Comparison of ENCODE assay signal across 9 mouse cellular contexts in the genomic region with DNA sequence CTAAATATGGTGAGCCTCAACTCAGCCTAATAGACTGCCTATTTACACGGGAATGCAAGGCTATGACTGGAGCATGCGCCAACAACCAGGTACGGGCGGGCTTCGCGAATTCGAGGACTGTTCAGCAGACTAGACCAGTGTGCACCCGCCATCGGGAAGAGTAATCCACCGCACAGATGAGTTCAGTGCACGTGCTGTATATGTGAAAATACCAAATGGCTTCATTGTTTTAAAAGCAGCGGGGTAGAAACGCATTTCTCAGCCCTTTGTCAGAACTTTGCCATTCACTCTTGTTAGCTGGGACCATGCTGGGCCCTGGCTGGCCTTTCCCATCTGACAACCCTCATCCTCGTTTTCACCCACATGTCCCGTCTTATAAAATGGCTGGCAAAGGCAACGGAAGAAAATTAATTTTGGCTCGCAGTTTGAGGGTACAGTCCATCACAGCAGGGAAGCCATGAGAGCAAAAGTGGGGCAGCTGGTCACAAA. TPM values are rescaled to one million over a fixed set of nuclear protein-coding genes. Genes with fewer than 3 reads are reported as not detected.
DNase-seq lines count a peak whose midpoint lies in the region; ATAC-seq and TF ChIP-seq lines count a peak whose summit lies in the region.
"Had no signal": no experiment of that assay in that cellular context is flagged by ENCODE, and none has a peak within 500 bp of the region (broad histone marks: within the 10 kb centered on the region; RNA-seq: fewer than 3 reads in every experiment).

No protein-coding gene starts in this region.

- H3K9ac ChIP-seq in heart, embryonic 12.5 days = no peak overlapping the region
- H3K9ac ChIP-seq in ES-E14 (ENCODE audit: insufficient read depth, low read depth, low read length, poor library complexity, severe bottlenecking) = peak overlapping the region; percentile 80; the same call in 1 of the 2 replicates
- peak overlapping the region; percentile 86; the same call in 1 of the 2 replicates for H3K9ac ChIP-seq in embryonic facial prominence, embryonic 13.5 days
- peak overlapping the region; percentile 83; the same call in 1 of the 2 replicates for H3K9ac ChIP-seq in kidney, postnatal 0 days (ENCODE audit: low read depth, low read length)
- H3K9ac ChIP-seq in midbrain, postnatal 0 days (replicated peaks; ENCODE audit: low read length, poor library complexity, severe bottlenecking) = peak overlapping the region; percentile 88

- no peak overlapping the region for H3K27ac ChIP-seq in heart, embryonic 12.5 days (ENCODE audit: poor library complexity, severe bottlenecking)
- H3K27ac ChIP-seq in ES-E14 (ENCODE audit: insufficient read depth, low read depth, low read length, poor library complexity, severe bottlenecking) = no peak overlapping the region
- H3K27ac ChIP-seq in embryonic facial prominence, embryonic 13.5 days = no peak overlapping the region
- H3K27ac ChIP-seq in kidney, postnatal 0 days = no peak overlapping the region
- H3K27ac ChIP-seq in midbrain, postnatal 0 days (ENCODE audit: low read depth, low read length) = peak overlapping the region; percentile 92

- in situ Hi-C loops in ES-E14 (cut with MboI; ENCODE audit: low sequenced_read_pairs in 2 of 2, unreplicated experiment in 2 of 2) = no loop called here

- ATAC-seq in heart, embryonic 12.5 days (ENCODE audit: insufficient number of reproducible peaks, low FRiP score) = 0 out of 2 replicates have a peak, but pooled peaks have one; percentile 9
- ATAC-seq in embryonic facial prominence, embryonic 13.5 days (ENCODE audit: insufficient number of reproducible peaks, insufficient read depth, low FRiP score, low TSS enrichment, low read depth) = 0 out of 2 replicates have a peak, but pooled peaks have one; percentile 18
- 0 out of 2 replicates have a peak, but pooled peaks have one; percentile 52 for ATAC-seq in kidney, postnatal 0 days (replicated peaks; ENCODE audit: low FRiP score, low read depth)
- ATAC-seq in midbrain, postnatal 0 days (ENCODE audit: low FRiP score) = peak; percentile 47; the same call in 1 of the 2 replicates
- ATAC-seq in megakaryocyte progenitor cell, adult 5-6 weeks (replicated peaks; ENCODE audit: poor library complexity) = no peak

- H3K4me2 ChIP-seq in heart, embryonic 12.5 days = peak overlapping the region; percentile 79
- peak overlapping the region; percentile 85 for H3K4me2 ChIP-seq in embryonic facial prominence, embryonic 13.5 days
- peak overlapping the region; percentile 89 for H3K4me2 ChIP-seq in kidney, postnatal 0 days (ENCODE audit: low read length)
- H3K4me2 ChIP-seq in midbrain, postnatal 0 days (ENCODE audit: low read depth, low read length, poor library complexity, severe bottlenecking) = peak overlapping the region; percentile 78

- H3K36me3 ChIP-seq in heart, embryonic 12.5 days = no peaks in the 10 kb centered on the region
- H3K36me3 ChIP-seq in ES-E14 (ENCODE audit: control insufficient read depth, insufficient read depth, low read length, poor library complexity, severe bottlenecking) = no peaks in the 10 kb centered on the region
- H3K36me3 ChIP-seq in embryonic facial prominence, embryonic 13.5 days = no peaks in the 10 kb centered on the region
- no peaks in the 10 kb centered on the region for H3K36me3 ChIP-seq in kidney, postnatal 0 days (ENCODE audit: insufficient read depth, low read length)
- H3K36me3 ChIP-seq in midbrain, postnatal 0 days (ENCODE audit: insufficient read depth, low read length) = no peaks in the 10 kb centered on the region

- TF ChIP-seq CTCF in kidney, postnatal 0 days (IDR thresholded peaks at IDR 0.05; ENCODE audit: low read depth) = no peak
- no peak for TF ChIP-seq CTCF in midbrain, postnatal 0 days (IDR thresholded peaks at IDR 0.05)

- H3K4me3 ChIP-seq in heart, embryonic 12.5 days = peak overlapping the region; percentile 88
- peak overlapping the region; percentile 88 to 94 for H3K4me3 ChIP-seq in ES-E14 (ENCODE audit: insufficient read depth in 1 of 2, low read depth in 1 of 2, low read length in 2 of 2, poor library complexity in 1 of 2, severe bottlenecking in 1 of 2)
- H3K4me3 ChIP-seq in embryonic facial prominence, embryonic 13.5 days = peak overlapping the region; percentile 87
- peak overlapping the region; percentile 82 for H3K4me3 ChIP-seq in kidney, postnatal 0 days (replicated peaks; ENCODE audit: low read depth, low read length)
- H3K4me3 ChIP-seq in midbrain, postnatal 0 days (ENCODE audit: low read depth, low read length) = peak overlapping the region; percentile 77

- H3K27me3 ChIP-seq in heart, embryonic 12.5 days (replicated peaks) = 0 out of 2 replicates have a peak, but pooled peaks cover 4% of the 10 kb centered on the region
- peaks cover 8% of the 10 kb centered on the region; the same call in 1 of the 2 replicates for H3K27me3 ChIP-seq in embryonic facial prominence, embryonic 13.5 days
- H3K27me3 ChIP-seq in kidney, postnatal 0 days (ENCODE audit: insufficient read depth, low read length) = no peaks in the 10 kb centered on the region
- no peaks in the 10 kb centered on the region for H3K27me3 ChIP-seq in midbrain, postnatal 0 days (ENCODE audit: insufficient read depth, low read length)
- H3K27me3 ChIP-seq: Patski had no signal

- DNase-seq in heart, adult 18-20 months = no peak
- DNase-seq in ES-E14 (ENCODE audit: low read depth, low spot score) (no peak), adipocyte (ENCODE audit: low spot score) (no peak)
- DNase-seq in kidney, postnatal 0 days (ENCODE audit: low spot score) = no peak
- DNase-seq in midbrain, postnatal 0 days (ENCODE audit: low spot score) = peak; percentile 39

- H3K4me1 ChIP-seq in heart, embryonic 12.5 days (replicated peaks) = peaks cover 7% of the 10 kb centered on the region
- H3K4me1 ChIP-seq in ES-E14 (ENCODE audit: control insufficient read depth in 2 of 2, insufficient read depth in 2 of 2, low read length in 2 of 2, poor library complexity in 1 of 2) = peaks cover 6 to 10% of the 10 kb centered on the region in 2 experiments; a peak in 3 of 4 replicates
- peaks cover 13% of the 10 kb centered on the region; the same call in 1 of the 2 replicates for H3K4me1 ChIP-seq in embryonic facial prominence, embryonic 13.5 days
- H3K4me1 ChIP-seq in kidney, postnatal 0 days (replicated peaks; ENCODE audit: insufficient read depth, low read length) = 0 out of 2 replicates have a peak, but pooled peaks cover 1% of the 10 kb centered on the region
- H3K4me1 ChIP-seq in midbrain, postnatal 0 days (ENCODE audit: insufficient read depth, low read length) = 0 out of 2 replicates have a peak, but pooled peaks cover 4% of the 10 kb centered on the region

- WGBS in heart, embryonic 12.5 days = 60% methylated on average over 17 of the region's 17 CpGs
- WGBS in embryonic facial prominence, embryonic 13.5 days = 70% methylated on average over 17 of the region's 17 CpGs
- WGBS in kidney, postnatal 0 days = 70% methylated on average over 17 of the region's 17 CpGs
- 56% methylated on average over 17 of the region's 17 CpGs for WGBS in midbrain, postnatal 0 days

- no peaks in the 10 kb centered on the region for H3K9me3 ChIP-seq in heart, embryonic 12.5 days (replicated peaks)
- no peaks in the 10 kb centered on the region for H3K9me3 ChIP-seq in ES-E14 (ENCODE audit: control insufficient read depth, insufficient read depth, low read depth, low read length)
- H3K9me3 ChIP-seq in embryonic facial prominence, embryonic 13.5 days = no peaks in the 10 kb centered on the region
- no peaks in the 10 kb centered on the region for H3K9me3 ChIP-seq in kidney, postnatal 0 days (replicated peaks; ENCODE audit: low read length)
- H3K9me3 ChIP-seq in midbrain, postnatal 0 days (ENCODE audit: low read length) = no peaks in the 10 kb centered on the region

TF ChIP-seq in ES-E14, 5 proteins besides CTCF, POLR2A, EP300 and RAD21:
- no peak for TF ChIP-seq ZC3H11A (IDR thresholded peaks at IDR 0.05; ENCODE audit: borderline replicate concordance, low read depth, low read length)
- TF ChIP-seq ZNF384 (IDR thresholded peaks at IDR 0.05; ENCODE audit: low read depth, low read length) = no peak
- no peak for TF ChIP-seq CHD2 (IDR thresholded peaks at IDR 0.05; ENCODE audit: low read depth, low read length)

RNA-seq across cellular contexts. Expression of a gene that starts 0.5 kb away (rescaled TPM):
- 5.1 and 6.0 TPM in 2 replicates for polyA plus RNA-seq in heart, embryonic 12.5 days (2016; fragmentation: Nextera tagmentation; extraction: Ambion mirVana)
- 1 to 10 TPM; 7.1 to 7.5 TPM for total RNA-seq in heart, adult 18-20 months (2021)
- 30.9 and 39.7 TPM in 2 replicates for total RNA-seq in ES-E14 (2012; rRNA removed)
- polyA plus RNA-seq in embryonic facial prominence, embryonic 13.5 days (2015; fragmentation: Nextera tagmentation; extraction: Ambion mirVana) = 5.1 and 6.0 TPM in 2 replicates
- polyA plus RNA-seq in kidney, postnatal 0 days (2015; fragmentation: Nextera tagmentation; extraction: Ambion mirVana) = 3.5 and 3.6 TPM in 2 replicates
- total RNA-seq in midbrain, postnatal 0 days (2014; rRNA removed) = 13.7 and 21.2 TPM in 2 replicates
- polyA plus RNA-seq in midbrain, postnatal 0 days (2015; fragmentation: Nextera tagmentation; extraction: Ambion mirVana) = 5.2 and 5.5 TPM in 2 replicates
- total RNA-seq in megakaryocyte progenitor cell, adult 5-6 weeks (2015) = 1.9 TPM in 2 replicates
- total RNA-seq in megakaryocyte progenitor cell, adult 5-6 weeks (2017) = 0.12 and 0.64 TPM in 2 replicates

RNA-seq across cellular contexts. Expression of a gene that starts 31.2 kb away (rescaled TPM):
- polyA plus RNA-seq in heart, embryonic 12.5 days (2016; fragmentation: Nextera tagmentation; extraction: Ambion mirVana) = 8.7 and 10.2 TPM in 2 replicates
- total RNA-seq in heart, adult 18-20 months (2021) = 10 to 100 TPM; 38.0 to 40.7 TPM
- 14.9 and 19.8 TPM in 2 replicates for total RNA-seq in ES-E14 (2012; rRNA removed)
- 12.8 and 13.9 TPM in 2 replicates for polyA plus RNA-seq in embryonic facial prominence, embryonic 13.5 days (2015; fragmentation: Nextera tagmentation; extraction: Ambion mirVana)
- polyA plus RNA-seq in kidney, postnatal 0 days (2015; fragmentation: Nextera tagmentation; extraction: Ambion mirVana) = 11.2 and 11.4 TPM in 2 replicates
- 43.3 and 51.8 TPM in 2 replicates for total RNA-seq in midbrain, postnatal 0 days (2014; rRNA removed)
- 8.6 and 10.2 TPM in 2 replicates for polyA plus RNA-seq in midbrain, postnatal 0 days (2015; fragmentation: Nextera tagmentation; extraction: Ambion mirVana)
- 19.1 and 19.9 TPM in 2 replicates for total RNA-seq in megakaryocyte progenitor cell, adult 5-6 weeks (2015)
- total RNA-seq in megakaryocyte progenitor cell, adult 5-6 weeks (2017) = 21.1 and 23.2 TPM in 2 replicates
